Mouse (Mus musculus): Measurements from ENCODE around the gene Ldlr. TPM values are rescaled to one million over a fixed set of nuclear protein-coding genes. Genes with fewer than 3 reads are reported as not detected.
"Not testable (repeated sequence)": the region's sequence is repeated elsewhere in the genome, so short reads cannot be mapped to it uniquely, and the experiment has no call there.

Gene Ldlr
- total RNA-seq, 2 experiments from 2014 or later, result 20.5 to 20.7 TPM

DNA sequence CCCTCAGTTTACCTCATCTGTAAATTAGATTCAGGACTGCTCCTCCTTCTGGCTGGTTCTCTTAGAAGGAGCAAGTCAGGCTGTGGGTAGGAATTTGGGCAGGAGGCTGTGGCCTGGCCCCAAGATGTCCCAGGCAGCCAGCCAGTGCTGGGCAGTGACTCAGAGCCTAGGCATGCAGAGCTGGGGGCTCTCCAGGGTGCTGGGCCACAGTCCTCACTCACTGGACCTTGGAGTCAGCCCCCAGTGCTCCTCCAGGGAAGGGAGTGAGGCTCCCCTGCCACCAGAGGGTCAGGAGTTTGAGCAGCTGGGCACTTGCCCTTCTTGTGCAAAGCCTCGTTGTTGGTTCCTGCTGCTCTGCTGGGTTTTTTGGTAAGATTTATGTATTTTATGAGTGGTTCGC, 30.7 kb downstream of the Ldlr start:
- DNase-seq (ENCODE audit: extremely low spot score in 1 of 2, low spot score in 1 of 2), result no peak

DNA sequence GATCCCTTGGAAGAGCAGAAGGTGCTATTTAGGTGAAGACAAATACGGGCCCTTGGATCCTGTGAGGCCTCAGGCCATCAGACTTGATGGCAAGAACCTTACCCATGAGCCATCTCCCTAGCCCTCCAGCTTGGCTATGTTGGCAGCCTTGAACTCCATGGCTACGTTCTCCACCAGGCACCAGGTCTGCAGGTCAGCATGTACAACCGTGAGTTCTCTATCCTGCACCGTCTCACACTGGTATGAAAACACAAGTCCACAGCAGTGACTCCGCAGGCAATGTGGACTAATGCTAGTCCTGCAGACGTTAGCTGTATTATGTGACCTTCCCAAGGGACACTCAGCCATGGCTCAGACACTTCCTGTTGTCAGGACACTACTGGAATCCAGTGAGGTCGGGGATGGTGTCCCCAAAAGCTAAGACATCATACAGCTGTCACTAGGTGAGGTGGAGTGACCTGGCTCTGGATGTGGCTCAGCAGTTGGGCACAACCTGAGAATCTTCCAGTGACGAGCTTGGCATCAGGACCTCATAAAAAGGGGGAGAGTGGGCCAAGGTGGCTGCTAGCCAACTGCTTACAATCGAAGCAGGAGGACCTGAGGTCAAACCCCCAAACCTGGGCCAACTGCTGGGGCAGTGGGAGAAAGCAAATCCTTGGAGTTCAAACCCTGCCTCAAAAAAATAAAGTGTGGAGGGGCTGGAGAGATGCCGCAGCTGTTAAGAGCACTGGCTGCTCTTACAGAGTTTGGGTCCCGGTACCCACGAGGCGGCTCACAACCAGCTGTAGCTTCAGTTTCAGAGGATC, 31.4 kb downstream of the Ldlr start:
- DNase-seq (ENCODE audit: extremely low spot score in 1 of 2, low spot score in 1 of 2), result no peak

DNA sequence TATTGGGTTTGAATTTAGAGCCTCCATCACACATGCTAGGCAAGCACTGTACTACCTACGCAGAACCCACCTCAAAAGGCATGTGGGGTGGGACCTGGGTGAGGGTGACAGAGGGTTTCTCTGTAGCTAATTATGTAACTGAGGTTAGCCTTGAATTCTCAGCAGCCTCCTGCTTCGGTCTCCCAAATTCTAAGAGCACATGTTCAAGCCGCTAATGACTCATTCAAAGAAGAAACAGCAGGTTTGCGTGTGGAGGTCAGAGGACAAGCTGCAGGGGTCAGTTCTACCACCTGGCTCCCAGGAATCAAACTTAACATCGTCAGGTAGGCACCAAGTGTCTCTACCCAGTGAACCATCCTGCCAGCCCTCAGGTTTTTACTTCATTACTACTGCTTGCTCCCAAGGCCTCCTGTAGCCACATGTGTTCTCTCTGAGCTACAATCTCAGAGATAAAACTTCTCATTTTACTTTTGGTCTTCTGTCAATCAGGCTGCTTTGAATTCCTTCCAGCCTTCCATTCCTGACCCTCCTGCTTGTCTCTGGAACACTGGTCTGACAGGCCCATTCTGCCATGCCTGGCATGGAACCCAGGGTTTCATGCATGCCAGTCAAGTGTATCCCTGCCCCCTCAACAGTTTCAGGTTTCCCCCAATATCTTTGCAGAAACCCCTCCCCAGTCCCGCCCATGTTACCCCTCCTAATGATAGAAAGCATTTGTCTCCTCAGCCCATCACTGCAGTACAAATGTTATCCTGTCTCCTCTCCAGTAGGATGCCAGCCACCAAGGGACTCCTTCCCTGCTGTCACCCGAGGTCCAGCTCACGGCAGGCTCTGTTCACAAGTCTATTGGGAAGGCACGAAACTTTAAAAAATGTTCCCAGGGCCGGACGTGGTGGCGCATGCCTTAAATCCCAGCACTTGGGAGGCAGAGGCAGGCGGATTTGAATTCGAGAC, 35.6 kb downstream of the Ldlr start:
- DNase-seq (ENCODE audit: extremely low spot score in 1 of 2, low spot score in 1 of 2), result no peak

DNA sequence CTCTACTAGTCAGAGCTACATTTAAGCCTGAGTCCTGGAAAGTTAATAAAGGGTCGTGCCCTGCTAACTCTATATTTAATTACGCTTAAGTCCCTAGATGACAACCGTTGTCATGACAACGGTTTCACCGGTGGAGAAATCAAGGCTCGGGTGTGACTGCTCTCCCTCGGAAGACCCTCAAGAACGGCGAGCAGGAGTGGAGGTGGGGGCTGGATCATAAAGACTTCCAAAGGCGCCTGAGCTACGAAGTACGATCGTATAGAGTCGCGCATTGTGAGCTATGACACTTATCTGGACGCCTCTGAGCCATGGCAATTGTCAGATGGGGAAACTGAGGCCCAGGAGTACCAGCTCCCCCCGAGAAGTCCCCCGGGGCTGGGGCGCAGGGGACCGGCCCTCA, 36.4 kb downstream of the Ldlr start:
- no peak for DNase-seq (ENCODE audit: extremely low spot score in 1 of 2, low spot score in 1 of 2)

DNA sequence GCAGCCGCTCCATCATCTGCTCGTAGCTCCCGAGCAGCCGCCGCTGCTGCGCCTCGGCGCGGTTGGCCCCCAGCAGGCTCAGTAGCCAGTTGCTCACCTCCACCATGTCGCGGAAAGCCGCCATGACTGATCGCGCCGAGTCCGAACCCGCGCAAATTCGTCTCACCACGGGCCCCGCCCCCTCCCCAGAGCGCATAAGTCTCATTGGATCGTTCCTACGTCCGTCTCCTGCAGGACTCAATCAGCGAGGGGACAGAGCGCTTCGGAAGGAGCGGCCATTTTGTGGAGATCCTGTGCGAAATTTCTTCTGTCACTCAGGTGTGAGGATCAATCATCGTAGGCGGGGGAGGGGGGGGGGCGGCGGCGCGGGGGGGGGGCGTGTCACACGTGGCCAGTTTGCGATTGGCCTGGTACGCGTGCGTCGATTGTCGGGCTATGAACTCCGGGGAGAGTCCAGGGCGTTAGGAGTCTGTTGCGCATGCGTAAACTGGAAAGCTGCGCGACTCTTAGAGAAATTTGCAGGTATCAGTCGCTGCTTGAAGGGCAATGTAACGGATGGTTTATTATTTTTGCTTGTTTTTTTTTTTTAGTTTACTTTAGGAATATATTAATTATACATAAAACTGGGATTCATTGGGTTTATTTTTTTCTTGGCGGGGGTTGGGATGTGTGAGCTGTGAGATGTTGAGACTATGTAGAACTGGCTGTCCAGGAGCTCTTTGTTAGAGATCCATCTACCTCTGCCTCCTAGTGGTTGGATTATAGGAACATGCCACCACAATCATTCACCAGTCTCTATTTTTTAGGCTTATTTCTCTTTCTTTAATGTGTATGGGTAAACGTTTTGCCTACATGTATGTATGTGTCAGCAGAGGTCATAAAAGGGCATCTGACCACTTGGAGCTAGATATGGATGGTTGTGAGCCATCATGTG, 37.1 kb downstream of the Ldlr start, which contains the start of gene Spc24:
TSS of gene Spc24 (minus strand) at position 149 of the 934 bp plus-strand sequence.
- peak; percentile 87 to 94 for DNase-seq (ENCODE audit: extremely low spot score in 1 of 2, low spot score in 1 of 2)

DNA sequence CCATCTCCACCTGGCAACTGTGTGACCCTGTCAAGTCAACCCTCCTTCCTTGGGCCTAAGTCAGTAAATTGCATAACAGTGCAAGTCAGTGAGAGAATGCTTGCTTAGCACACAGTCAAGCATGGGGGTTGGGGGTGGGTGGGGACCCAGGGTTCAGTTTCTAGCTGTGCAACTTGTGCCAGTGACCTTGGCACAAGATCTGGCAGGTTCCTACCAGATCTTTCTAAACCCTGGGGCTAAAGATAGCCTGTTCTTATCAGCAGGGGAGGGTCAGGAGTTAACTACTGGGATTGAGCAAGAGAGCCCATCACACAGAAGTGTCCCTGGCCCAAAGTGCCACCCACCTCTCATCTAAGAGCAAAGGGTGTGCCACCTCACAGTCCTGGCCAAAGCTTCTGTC, 38.9 kb downstream of the Ldlr start:
- no peak for DNase-seq (ENCODE audit: extremely low spot score in 1 of 2, low spot score in 1 of 2)

DNA sequence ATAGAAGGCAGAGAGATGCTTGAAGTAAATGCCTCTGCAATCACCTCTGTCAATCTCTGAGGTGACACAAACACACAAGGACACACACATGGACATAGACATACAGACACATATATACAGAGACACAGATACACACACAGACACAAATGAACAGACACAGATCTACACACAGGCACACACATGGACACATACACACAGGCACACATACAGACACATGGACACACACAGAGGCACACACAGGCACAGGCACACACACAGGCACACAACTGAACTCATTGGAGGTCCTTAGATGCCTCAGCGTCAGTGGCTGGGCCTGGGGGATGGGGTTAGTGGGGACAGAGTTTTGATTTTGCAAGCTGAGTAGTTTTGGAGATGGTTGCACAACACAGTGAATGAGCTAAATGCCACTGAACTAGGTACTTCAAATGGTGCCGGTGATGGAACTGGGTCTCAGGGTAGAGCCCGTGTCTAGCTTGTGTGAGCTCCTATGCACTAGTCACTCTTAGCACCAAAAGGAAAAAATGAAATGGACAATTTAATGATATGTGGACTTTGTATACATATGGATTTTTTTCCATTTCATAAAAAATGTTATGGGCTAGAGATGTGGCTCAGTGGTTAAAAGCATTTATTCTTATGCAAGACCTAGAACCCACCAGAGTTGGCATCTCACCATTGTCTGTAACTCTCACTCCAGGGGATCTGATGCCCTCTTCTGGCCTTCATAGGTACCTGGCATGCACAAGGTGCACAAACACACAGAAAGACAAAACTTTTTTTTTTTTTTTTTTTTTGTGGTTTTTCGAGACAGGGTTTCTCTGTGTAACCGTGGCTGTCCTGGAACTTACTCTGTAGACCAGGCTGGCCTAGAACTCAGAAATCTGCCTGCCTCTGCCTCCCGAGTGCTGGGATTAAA, 41.1 kb downstream of the Ldlr start:
- DNase-seq (ENCODE audit: extremely low spot score in 1 of 2, low spot score in 1 of 2), result no peak

DNA sequence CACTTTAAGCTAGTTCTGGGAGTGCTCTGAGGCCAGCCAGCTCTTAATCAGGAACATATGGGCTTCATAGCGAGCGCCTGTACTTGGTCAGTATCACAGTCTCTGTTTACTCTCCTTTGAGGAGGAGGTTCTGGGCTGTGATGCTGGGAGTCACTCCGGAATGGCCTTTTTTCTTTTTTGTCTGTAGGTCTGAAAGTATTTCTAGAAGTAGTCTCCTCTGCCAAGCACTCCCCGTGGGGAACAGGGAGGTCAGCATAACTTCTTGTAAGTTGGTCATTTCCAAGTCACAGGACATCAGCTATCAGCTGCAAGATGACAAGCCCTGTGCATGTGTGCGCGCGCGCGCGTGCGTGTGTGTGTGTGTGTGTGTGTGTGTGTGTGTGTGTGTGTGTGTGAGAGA, 44.6 kb downstream of the Ldlr start:
- DNase-seq (ENCODE audit: extremely low spot score in 1 of 2, low spot score in 1 of 2), result no peak

DNA sequence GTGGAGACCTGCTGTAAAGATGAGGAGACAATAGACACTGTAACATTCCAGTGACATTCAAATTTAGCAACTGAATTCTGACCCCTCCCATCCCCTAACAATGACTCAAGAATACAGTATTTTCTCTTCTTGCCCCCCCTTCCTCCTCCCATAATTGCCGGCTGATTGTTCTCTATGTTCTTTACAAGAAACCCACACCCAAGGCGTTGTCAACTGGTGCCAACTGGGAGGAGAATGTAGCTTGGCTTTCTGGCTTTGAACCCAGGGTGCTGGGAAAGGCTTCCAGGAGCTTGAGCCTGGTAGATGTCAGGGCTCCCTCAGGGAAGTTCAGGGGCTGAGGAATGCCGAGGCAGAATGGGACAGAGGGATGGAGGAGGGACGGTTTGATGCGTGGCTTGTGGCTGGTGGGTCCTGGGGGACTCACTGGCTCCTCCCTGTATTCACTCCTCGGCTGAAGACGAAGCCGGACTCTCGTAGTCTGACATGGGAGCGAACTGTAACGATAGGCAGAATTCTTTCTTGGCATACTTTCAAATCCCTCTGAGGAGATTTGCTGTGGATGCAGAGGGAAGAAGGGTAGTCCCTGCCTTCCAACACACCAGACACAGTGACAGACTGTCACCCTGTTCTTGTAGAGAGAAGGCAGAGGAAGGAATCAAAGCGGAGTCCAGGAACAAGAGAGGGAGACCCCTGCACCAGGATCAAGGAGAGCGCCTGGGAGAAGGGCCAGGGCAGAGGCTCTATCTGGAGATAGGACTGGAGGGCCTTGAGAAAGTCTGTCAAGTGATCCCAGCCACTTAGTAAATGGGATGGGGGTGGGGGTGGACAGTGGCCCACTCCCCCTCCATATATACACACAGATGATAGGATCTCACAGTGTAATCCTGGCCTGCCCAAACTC, 45.5 kb downstream of the Ldlr start:
- DNase-seq (ENCODE audit: extremely low spot score in 1 of 2, low spot score in 1 of 2), result no peak

DNA sequence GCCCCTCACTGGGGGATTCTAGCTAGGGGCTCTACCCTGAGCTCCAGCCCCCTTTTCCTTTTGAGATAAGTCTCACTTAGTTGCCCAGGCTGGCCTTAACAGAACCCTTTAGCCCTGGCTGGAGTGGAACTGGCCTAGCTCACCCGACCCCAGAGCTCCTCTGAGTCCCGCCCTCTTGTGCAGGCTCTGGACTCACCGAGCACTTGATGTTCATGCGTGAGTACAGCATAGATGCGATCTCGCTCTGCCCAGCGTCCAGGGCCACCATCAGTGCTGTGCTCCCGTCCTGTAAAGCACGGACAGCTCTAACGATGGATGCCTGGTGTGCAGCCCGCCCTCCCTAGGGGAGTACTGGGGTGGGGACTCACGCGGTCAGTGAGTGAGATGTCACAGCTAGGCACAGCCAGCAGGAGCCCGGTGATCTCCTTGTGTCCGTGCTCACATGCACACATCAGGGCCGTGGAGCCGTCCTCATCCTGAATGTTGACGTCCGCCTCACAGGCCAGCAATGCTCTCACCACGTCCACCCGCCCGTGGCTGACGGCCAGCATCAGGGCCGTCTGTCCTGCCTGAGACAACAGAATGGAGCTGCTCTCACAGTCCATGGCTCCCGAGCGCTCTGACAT, 46.4 kb downstream of the Ldlr start:
- DNase-seq (ENCODE audit: extremely low spot score in 1 of 2, low spot score in 1 of 2), result no peak

DNA sequence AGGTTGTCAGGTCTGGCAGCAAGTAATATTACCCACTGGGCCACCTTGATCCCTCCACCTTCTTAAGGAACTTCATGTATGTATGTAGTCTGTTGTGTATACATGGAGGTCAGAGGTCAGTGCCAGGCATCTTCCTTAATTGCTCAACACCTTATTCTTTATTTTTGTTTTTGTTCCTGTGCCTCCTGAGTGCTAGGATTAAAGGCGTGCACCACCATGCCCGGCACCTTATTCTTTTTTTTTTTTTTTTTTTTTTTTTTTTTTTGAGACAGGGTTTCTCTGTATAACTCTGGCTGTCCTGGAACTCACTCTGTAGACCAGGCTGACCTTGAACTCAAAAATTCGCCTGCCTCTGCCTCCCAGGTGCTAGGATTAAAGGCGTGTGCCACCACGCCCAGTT, 50.1 kb downstream of the Ldlr start:
- DNase-seq (ENCODE audit: extremely low spot score in 1 of 2, low spot score in 1 of 2), result not testable (repeated sequence)

DNA sequence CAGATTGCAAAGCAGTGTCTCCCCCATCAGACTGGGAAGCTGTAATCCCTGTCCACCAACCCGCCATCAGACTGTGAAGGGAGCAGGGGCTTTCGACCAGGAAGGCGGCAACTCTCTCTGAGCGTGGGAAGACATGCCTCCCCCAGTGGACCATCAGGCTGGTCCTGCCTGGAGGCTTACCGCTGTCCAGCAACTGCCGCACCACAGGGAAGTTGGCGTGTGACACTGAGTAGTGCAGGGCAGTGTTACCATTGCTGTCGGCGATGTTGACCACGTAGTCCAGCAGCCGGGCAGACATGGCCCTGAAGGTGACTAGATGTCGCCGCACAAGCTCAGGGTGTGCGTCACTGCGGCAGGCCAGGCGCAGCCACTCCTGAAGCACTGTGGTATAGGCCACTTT, 51.1 kb downstream of the Ldlr start:
- no peak for DNase-seq (ENCODE audit: extremely low spot score in 1 of 2, low spot score in 1 of 2)

DNA sequence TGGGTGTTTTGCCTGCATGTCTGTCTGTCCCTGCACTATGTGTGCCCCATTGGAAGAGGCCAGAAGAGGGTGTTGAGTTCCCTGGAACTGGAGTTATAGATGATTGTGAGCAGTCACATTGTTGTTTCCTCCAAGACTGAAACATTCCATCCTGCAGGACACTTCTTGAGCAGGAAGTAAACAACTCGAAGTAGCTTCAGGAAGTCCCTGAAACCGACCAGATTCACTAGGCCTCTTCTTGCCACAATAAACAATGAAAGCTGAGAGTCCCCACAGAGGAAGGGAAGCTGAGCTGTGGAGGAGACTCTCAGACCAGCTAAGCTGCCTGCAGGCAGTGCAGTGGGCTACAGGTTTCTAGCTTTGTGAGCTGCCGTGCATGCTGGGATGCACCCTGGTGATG, 54.4 kb downstream of the Ldlr start:
- DNase-seq (ENCODE audit: extremely low spot score in 1 of 2, low spot score in 1 of 2), result no peak

DNA sequence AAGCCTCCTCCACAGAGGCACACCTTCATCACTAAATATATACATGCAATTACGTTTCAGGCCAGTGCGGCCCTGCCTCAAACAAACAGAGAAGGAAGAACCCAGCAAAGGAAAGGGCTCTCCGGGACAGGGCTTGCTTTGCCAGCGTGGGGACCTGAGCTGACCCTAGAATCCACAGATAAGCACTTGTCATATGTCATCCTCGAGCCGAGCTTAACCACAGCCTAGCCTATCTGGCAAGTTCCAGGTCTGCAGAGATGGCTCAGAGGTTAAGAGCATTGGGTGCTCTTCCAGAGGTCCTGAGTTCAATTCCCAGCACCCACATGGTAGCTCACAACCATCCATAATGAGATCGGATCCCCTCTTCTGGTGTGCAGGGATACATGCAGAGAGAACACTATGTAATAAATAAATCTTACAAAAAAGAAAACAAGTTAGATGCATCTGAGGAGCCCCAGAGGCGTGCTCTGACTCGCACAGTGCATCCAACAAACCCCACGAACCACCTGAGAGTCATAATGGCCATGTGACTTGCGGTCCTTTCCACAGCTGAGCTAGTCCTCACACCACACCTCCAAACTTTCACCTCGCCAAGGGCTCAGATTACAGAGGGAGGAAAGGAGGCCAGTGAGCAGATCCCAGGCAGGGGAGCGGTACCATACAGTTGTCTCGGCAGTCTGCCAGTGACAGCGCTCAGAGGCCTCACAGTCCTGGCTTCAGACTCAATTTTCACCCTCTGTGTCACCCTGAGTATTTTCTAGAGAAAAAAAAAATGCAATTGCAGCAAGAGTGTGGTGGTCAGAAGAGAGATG, 58.6 kb downstream of the Ldlr start:
- no peak for DNase-seq (ENCODE audit: extremely low spot score in 1 of 2, low spot score in 1 of 2)

DNA sequence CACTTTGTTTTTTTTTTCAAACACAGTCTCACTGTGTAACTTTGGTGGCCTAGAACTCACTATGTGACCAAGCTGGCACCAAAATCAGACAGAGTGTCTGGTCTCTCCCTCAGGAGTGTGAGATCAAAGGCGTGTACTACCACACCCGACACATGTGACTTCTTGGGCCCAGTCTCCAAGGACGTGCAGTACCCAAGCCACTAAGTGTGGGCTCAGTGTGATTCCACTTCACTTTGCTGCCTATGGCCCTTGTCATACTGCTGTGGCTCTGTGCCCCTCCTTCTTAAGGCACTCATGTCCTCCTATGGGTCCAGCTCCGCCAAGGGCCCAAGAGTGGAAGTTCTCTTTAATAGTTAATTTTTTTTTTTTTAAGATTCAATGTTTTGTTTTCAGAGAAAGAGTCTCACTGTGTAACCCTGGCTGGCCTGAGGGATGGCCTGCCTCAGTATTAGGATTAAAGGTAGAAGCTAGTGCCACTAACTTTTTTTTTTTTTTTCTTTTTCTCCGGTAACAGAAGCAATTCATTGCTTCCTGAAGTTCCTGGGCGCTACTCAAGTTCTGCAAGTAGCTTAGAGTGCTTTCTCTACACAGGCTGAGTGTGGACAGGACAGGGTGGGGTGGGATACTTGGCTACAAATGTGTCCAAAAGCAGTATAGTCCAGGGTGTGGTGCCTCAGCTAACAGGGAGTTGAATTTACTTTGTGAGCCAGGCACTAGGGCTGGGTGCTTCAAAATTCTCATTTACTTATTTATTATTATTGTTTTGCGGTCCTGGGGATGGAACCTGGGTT, 61.4 kb downstream of the Ldlr start:
- no peak for DNase-seq (ENCODE audit: extremely low spot score in 1 of 2, low spot score in 1 of 2)

DNA sequence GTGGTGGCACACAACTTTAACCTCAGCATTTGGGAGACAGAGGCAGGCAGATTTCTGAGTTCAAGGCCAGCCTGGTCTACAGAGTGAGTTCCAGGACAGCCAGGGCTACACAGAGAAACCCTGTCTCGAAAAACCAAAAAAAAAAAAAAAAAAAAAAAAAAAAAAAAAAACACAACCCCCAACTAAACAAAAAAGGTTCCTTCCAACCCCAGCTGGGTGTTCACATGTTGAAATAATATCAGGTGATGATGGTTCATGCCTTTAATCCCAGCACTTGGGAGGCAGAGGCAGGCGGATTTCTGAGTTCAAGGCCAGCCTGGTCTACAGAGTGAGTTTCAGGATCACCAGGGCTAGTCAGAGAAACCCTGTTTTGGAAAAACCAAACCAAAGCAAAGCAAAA, 63.0 kb downstream of the Ldlr start:
- not testable (repeated sequence) for DNase-seq (ENCODE audit: extremely low spot score in 1 of 2, low spot score in 1 of 2)
